Mouse (Mus musculus): Measurements from ENCODE around the gene Pkp3.

GRCm38 (mm10) chr7:141079481-141080449, 1.7 kb downstream of the Pkp3 start:
- TF ChIP-seq POLR2A (IDR thresholded peaks at IDR 0.05; ENCODE audit: extremely low read depth, insufficient read depth, low read length) (no peak), CTCF (IDR thresholded peaks at IDR 0.05; ENCODE audit: extremely low read depth, insufficient read depth, low read length) (no peak)
